Mouse (Mus musculus): Measurements from ENCODE around the gene Snx4. TPM values are rescaled to one million over a fixed set of nuclear protein-coding genes. Genes with fewer than 3 reads are reported as not detected.

Gene Snx4
- polyA plus RNA-seq, 1 experiment from 2014 or later = 82.7 TPM

GRCm38 (mm10) chr16:33318059-33318458 lies 66.8 kb downstream of the Snx4 start:
- Histone ChIP-seq H3K27ac (no peak overlapping the region), H3K27me3 (no peaks in the 10 kb centered on the region), H3K36me3 (no peaks in the 10 kb centered on the region), H3K4me1 (no peaks in the 10 kb centered on the region), H3K9ac (no peak overlapping the region), H3K4me2 (no peak overlapping the region), H3K4me3 (no peak overlapping the region), H3K9me3 (no peaks in the 10 kb centered on the region)
- no peak for ATAC-seq (ENCODE audit: insufficient number of reproducible peaks, insufficient read depth, low FRiP score, low TSS enrichment, low read depth)
- 88% methylated on average over 7 of the region's 7 CpGs for WGBS

- no peak for ATAC-seq (ENCODE audit: insufficient number of reproducible peaks, insufficient read depth, low FRiP score, low TSS enrichment, low read depth)
- H3K27ac ChIP-seq = peak overlapping the region; percentile 22; the same call in 1 of the 2 replicates
- no peak overlapping the region for H3K4me3 ChIP-seq
- H3K36me3 ChIP-seq = no peaks in the 10 kb centered on the region
- no peak overlapping the region for H3K4me2 ChIP-seq
- H3K27me3 ChIP-seq = no peaks in the 10 kb centered on the region
- 27% methylated on average over 12 of the region's 12 CpGs for WGBS
- no peaks in the 10 kb centered on the region for H3K9me3 ChIP-seq
- H3K4me1 ChIP-seq = peaks cover 10% of the 10 kb centered on the region; the same call in 1 of the 2 replicates
- no peak overlapping the region for H3K9ac ChIP-seq
Observed at GRCm38 (mm10) chr16:33325704-33326455, 74.6 kb downstream of the Snx4 start.

- Histone ChIP-seq H3K27ac (no peak overlapping the region), H3K36me3 (no peaks in the 10 kb centered on the region), H3K27me3 (no peaks in the 10 kb centered on the region), H3K9me3 (no peaks in the 10 kb centered on the region), H3K4me2 (no peak overlapping the region), H3K4me1 (peaks cover 10% of the 10 kb centered on the region; the same call in 1 of the 2 replicates), H3K4me3 (no peak overlapping the region), H3K9ac (no peak overlapping the region)
- 60% methylated on average over 9 of the region's 9 CpGs for WGBS
- no peak for ATAC-seq (ENCODE audit: insufficient number of reproducible peaks, insufficient read depth, low FRiP score, low TSS enrichment, low read depth)
Observed at GRCm38 (mm10) chr16:33326589-33326988, 75.3 kb downstream of the Snx4 start.

- no peak overlapping the region for H3K4me2 ChIP-seq
- 76% methylated on average over 9 of the region's 9 CpGs for WGBS
- H3K27ac ChIP-seq = no peak overlapping the region
- peaks cover 10% of the 10 kb centered on the region; the same call in 1 of the 2 replicates for H3K4me1 ChIP-seq
- H3K4me3 ChIP-seq = no peak overlapping the region
- no peaks in the 10 kb centered on the region for H3K9me3 ChIP-seq
- no peaks in the 10 kb centered on the region for H3K36me3 ChIP-seq
- no peak for ATAC-seq (ENCODE audit: insufficient number of reproducible peaks, insufficient read depth, low FRiP score, low TSS enrichment, low read depth)
- no peak overlapping the region for H3K9ac ChIP-seq
- H3K27me3 ChIP-seq = no peaks in the 10 kb centered on the region
Observed at GRCm38 (mm10) chr16:33327101-33327500, 75.9 kb downstream of the Snx4 start.

GRCm38 (mm10) chr16:33333015-33333414 lies 81.8 kb downstream of the Snx4 start:
- Histone ChIP-seq H3K9ac (no peak overlapping the region), H3K4me3 (no peak overlapping the region), H3K9me3 (no peaks in the 10 kb centered on the region), H3K4me1 (0 out of 2 replicates have a peak, but pooled peaks cover 6% of the 10 kb centered on the region), H3K27ac (no peak overlapping the region), H3K4me2 (no peak overlapping the region), H3K36me3 (no peaks in the 10 kb centered on the region), H3K27me3 (no peaks in the 10 kb centered on the region)
- 81% methylated on average over 14 of the region's 14 CpGs for WGBS
- ATAC-seq (ENCODE audit: insufficient number of reproducible peaks, insufficient read depth, low FRiP score, low TSS enrichment, low read depth) = no peak

- H3K4me3 ChIP-seq = no peak overlapping the region
Observed at GRCm38 (mm10) chr16:33337177-33337576, 85.9 kb downstream of the Snx4 start.

GRCm38 (mm10) chr16:33337681-33338080 lies 86.4 kb downstream of the Snx4 start:
- ATAC-seq (ENCODE audit: insufficient number of reproducible peaks, insufficient read depth, low FRiP score, low TSS enrichment, low read depth) = no peak
- no peak overlapping the region for H3K27ac ChIP-seq
- 0 out of 2 replicates have a peak, but pooled peaks cover 6% of the 10 kb centered on the region for H3K4me1 ChIP-seq
- H3K9ac ChIP-seq = no peak overlapping the region
- no peaks in the 10 kb centered on the region for H3K27me3 ChIP-seq
- H3K4me2 ChIP-seq = peak overlapping the region; percentile 40
- WGBS = 77% methylated on average over 10 of the region's 10 CpGs
- no peaks in the 10 kb centered on the region for H3K9me3 ChIP-seq
- H3K4me3 ChIP-seq = no peak overlapping the region
- no peaks in the 10 kb centered on the region for H3K36me3 ChIP-seq

More at GRCm38 (mm10) chr16:33337177-33337576, 85.9 kb downstream of the Snx4 start:
- no peak overlapping the region for H3K27ac ChIP-seq
- 10% methylated on average over 8 of the region's 8 CpGs for WGBS
- H3K27me3 ChIP-seq = no peaks in the 10 kb centered on the region
- no peaks in the 10 kb centered on the region for H3K36me3 ChIP-seq
- peak overlapping the region; percentile 40 for H3K4me2 ChIP-seq
- no peak for ATAC-seq (ENCODE audit: insufficient number of reproducible peaks, insufficient read depth, low FRiP score, low TSS enrichment, low read depth)
- H3K4me1 ChIP-seq = 0 out of 2 replicates have a peak, but pooled peaks cover 6% of the 10 kb centered on the region
- no peaks in the 10 kb centered on the region for H3K9me3 ChIP-seq
- H3K9ac ChIP-seq = no peak overlapping the region

GRCm38 (mm10) chr16:33338492-33338891 lies 87.2 kb downstream of the Snx4 start:
- Histone ChIP-seq H3K27me3 (no peaks in the 10 kb centered on the region), H3K27ac (no peak overlapping the region), H3K4me2 (no peak overlapping the region), H3K4me1 (0 out of 2 replicates have a peak, but pooled peaks cover 6% of the 10 kb centered on the region), H3K9ac (no peak overlapping the region), H3K9me3 (no peaks in the 10 kb centered on the region), H3K36me3 (no peaks in the 10 kb centered on the region), H3K4me3 (no peak overlapping the region)
- ATAC-seq (ENCODE audit: insufficient number of reproducible peaks, insufficient read depth, low FRiP score, low TSS enrichment, low read depth) = no peak
- 75% methylated on average over 4 of the region's 4 CpGs for WGBS

GRCm38 (mm10) chr16:33339476-33339875 lies 88.2 kb downstream of the Snx4 start:
- H3K4me3 ChIP-seq = no peak overlapping the region
- no peak overlapping the region for H3K4me2 ChIP-seq
- H3K9me3 ChIP-seq = no peaks in the 10 kb centered on the region
- H3K27ac ChIP-seq = no peak overlapping the region
- no peaks in the 10 kb centered on the region for H3K27me3 ChIP-seq
- no peaks in the 10 kb centered on the region for H3K36me3 ChIP-seq
- 0 out of 2 replicates have a peak, but pooled peaks cover 11% of the 10 kb centered on the region for H3K4me1 ChIP-seq
- ATAC-seq (ENCODE audit: insufficient number of reproducible peaks, insufficient read depth, low FRiP score, low TSS enrichment, low read depth) = no peak
- H3K9ac ChIP-seq = no peak overlapping the region
- 76% methylated on average over 2 of the region's 2 CpGs for WGBS

- no peaks in the 10 kb centered on the region for H3K36me3 ChIP-seq
- no peak for ATAC-seq (ENCODE audit: insufficient number of reproducible peaks, insufficient read depth, low FRiP score, low TSS enrichment, low read depth)
- no peak overlapping the region for H3K9ac ChIP-seq
- H3K27me3 ChIP-seq = no peaks in the 10 kb centered on the region
- H3K9me3 ChIP-seq = no peaks in the 10 kb centered on the region
- H3K27ac ChIP-seq = no peak overlapping the region
- H3K4me1 ChIP-seq = peaks cover 21% of the 10 kb centered on the region
- no peak overlapping the region for H3K4me3 ChIP-seq
- no peak overlapping the region for H3K4me2 ChIP-seq
- WGBS = 54% methylated on average over 1 of the region's 1 CpGs
Observed at GRCm38 (mm10) chr16:33342356-33342755, 91.1 kb downstream of the Snx4 start.

- Histone ChIP-seq H3K9me3 (no peaks in the 10 kb centered on the region), H3K36me3 (no peaks in the 10 kb centered on the region), H3K4me2 (no peak overlapping the region), H3K27me3 (no peaks in the 10 kb centered on the region), H3K4me1 (peaks cover 19% of the 10 kb centered on the region), H3K27ac (no peak overlapping the region), H3K9ac (no peak overlapping the region), H3K4me3 (no peak overlapping the region)
- WGBS = 43% methylated on average over 5 of the region's 5 CpGs
- ATAC-seq (ENCODE audit: insufficient number of reproducible peaks, insufficient read depth, low FRiP score, low TSS enrichment, low read depth) = no peak
Observed at GRCm38 (mm10) chr16:33343106-33343505, 91.9 kb downstream of the Snx4 start.

- Histone ChIP-seq H3K36me3 (no peaks in the 10 kb centered on the region), H3K4me2 (no peak overlapping the region)
- 87% methylated on average over 7 of the region's 7 CpGs for WGBS
Observed at GRCm38 (mm10) chr16:33343601-33344000, 92.4 kb downstream of the Snx4 start.

More at GRCm38 (mm10) chr16:33343601-33344000, 92.4 kb downstream of the Snx4 start:
- ATAC-seq (ENCODE audit: insufficient number of reproducible peaks, insufficient read depth, low FRiP score, low TSS enrichment, low read depth) = no peak
- H3K27ac ChIP-seq = no peak overlapping the region
- H3K27me3 ChIP-seq = no peaks in the 10 kb centered on the region
- H3K4me3 ChIP-seq = no peak overlapping the region
- H3K9me3 ChIP-seq = no peaks in the 10 kb centered on the region
- no peak overlapping the region for H3K9ac ChIP-seq
- H3K4me1 ChIP-seq = peaks cover 19% of the 10 kb centered on the region
